Mouse (Mus musculus) spleen, postnatal 10 days (tissue): ENCODE measurements around the gene Cbfa2t2.
"Not testable (repeated sequence)": the region's sequence is repeated elsewhere in the genome, so short reads cannot be mapped to it uniquely, and the experiment has no call there.

Experiments
- DNase-seq, 2 experiments: peaks; one replicate each; pipeline ENCODE4 v3.0.0; 2021 to 2022; ENCODE audit warnings: low spot score in 2 of 2

Cbfa2t2 gene

GRCm38 (mm10) chr2:154474251-154475061 lies 38.2 kb downstream of the Cbfa2t2 start:
- DNase-seq, result no peak

- no peak for DNase-seq
These were observed 38.7 kb downstream of the Cbfa2t2 start for GRCm38 (mm10) chr2:154475062-154475349.

GRCm38 (mm10) chr2:154475861-154476260 lies 39.6 kb downstream of the Cbfa2t2 start:
- no peak for DNase-seq

- DNase-seq, result no peak
These were observed 40.7 kb downstream of the Cbfa2t2 start for GRCm38 (mm10) chr2:154477028-154477427.

- DNase-seq, result no peak
These were observed 55.5 kb downstream of the Cbfa2t2 start for GRCm38 (mm10) chr2:154491788-154492187.

GRCm38 (mm10) chr2:154493559-154493958 lies 57.3 kb downstream of the Cbfa2t2 start:
- not testable (repeated sequence) for DNase-seq

- DNase-seq, result no peak
These were observed 58.7 kb downstream of the Cbfa2t2 start for GRCm38 (mm10) chr2:154495021-154495420.

GRCm38 (mm10) chr2:154498571-154498970 lies 62.3 kb downstream of the Cbfa2t2 start:
- DNase-seq, result no peak

- no peak for DNase-seq
These were observed 63.5 kb downstream of the Cbfa2t2 start for GRCm38 (mm10) chr2:154499717-154500247.

GRCm38 (mm10) chr2:154500758-154501157 lies 64.5 kb downstream of the Cbfa2t2 start:
- DNase-seq, result no peak

- DNase-seq, result no peak
These were observed 70.8 kb downstream of the Cbfa2t2 start for GRCm38 (mm10) chr2:154507076-154507475.

- DNase-seq, result no peak
These were observed 71.4 kb downstream of the Cbfa2t2 start for GRCm38 (mm10) chr2:154507566-154508283.

- DNase-seq, result no peak
These were observed 72.2 kb downstream of the Cbfa2t2 start for GRCm38 (mm10) chr2:154508450-154508849.

GRCm38 (mm10) chr2:154510141-154510540 lies 73.9 kb downstream of the Cbfa2t2 start:
- no peak for DNase-seq

GRCm38 (mm10) chr2:154516944-154517343 lies 80.7 kb downstream of the Cbfa2t2 start:
- no peak for DNase-seq

GRCm38 (mm10) chr2:154517424-154517823 lies 81.1 kb downstream of the Cbfa2t2 start:
- no peak for DNase-seq

GRCm38 (mm10) chr2:154521449-154521848 lies 85.2 kb downstream of the Cbfa2t2 start:
- no peak for DNase-seq

- DNase-seq, result no peak
These were observed 86.1 kb downstream of the Cbfa2t2 start for GRCm38 (mm10) chr2:154522334-154522733.

GRCm38 (mm10) chr2:154525285-154525684 lies 89.0 kb downstream of the Cbfa2t2 start:
- no peak for DNase-seq

- DNase-seq, result no peak
These were observed 90.2 kb downstream of the Cbfa2t2 start for GRCm38 (mm10) chr2:154526531-154526930.

- DNase-seq, result no peak
These were observed 96.6 kb downstream of the Cbfa2t2 start for GRCm38 (mm10) chr2:154532888-154533287.

GRCm38 (mm10) chr2:154534704-154535270 lies 98.5 kb downstream of the Cbfa2t2 start:
- no peak for DNase-seq

GRCm38 (mm10) chr2:154538310-154538709 lies 102.0 kb downstream of the Cbfa2t2 start:
- no peak for DNase-seq
